Mouse (Mus musculus) activated CD4-positive, CD25-positive, alpha-beta regulatory T cell, adult 4 months (primary cell): ENCODE data around the gene Olfr1253. TPM values are rescaled to one million over a fixed set of nuclear protein-coding genes. Genes with fewer than 3 reads are reported as not detected.

Experiments used
- ATAC-seq: one replicate; pipeline ENCODE4 v1.8.0; 2017
- polyA plus RNA-seq, 2 experiments: library from polyadenylated mRNA; unstranded; fragments of 100-300 nt; shearing (Covaris generic); gene quantifications; one replicate each; pipeline ENCODE4 v1.2.1; 2017

Olfr1253 gene
- not detected for polyA plus RNA-seq

DNA sequence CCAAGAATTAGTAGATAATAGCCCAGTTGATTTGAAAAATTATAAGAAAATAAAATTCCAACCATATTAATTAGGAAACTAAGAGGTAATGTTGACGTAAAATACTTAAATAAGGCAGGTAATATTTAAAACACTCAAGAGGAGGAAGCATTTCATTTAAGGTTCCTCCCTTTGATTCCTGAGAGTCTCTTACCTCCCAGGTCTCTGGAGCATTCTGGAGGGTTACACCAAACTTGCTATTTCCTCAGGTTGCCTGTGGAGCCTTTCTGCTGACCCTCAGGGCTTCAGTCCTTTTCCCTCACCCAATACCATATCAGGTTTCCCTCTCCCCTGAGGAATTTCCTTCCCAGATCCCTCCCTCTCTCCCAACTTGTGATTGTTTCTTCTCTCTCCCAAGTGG is at the start of gene Olfr1253:
Olfr1253 (minus strand) TSS at position 101 of the 400 bp plus-strand sequence.
- no peak for ATAC-seq

DNA sequence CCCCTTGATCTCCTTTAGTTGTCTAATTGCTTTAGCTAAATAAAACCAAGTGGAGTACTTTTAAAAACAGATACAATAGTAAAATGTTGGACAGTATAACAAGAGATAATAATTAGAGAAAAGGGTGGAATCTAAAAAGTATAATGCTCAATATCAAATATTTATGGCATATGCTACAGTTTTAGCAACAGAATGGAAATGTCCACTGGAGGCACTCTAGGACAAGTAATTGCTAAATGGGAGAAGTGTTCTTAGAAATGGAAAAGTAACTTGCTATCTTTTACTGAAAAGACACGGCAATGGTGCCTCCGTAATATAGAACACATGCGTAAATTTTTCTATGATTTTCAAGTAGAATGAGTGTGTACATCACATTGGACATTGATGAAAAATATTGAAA is 42.7 kb upstream of the Olfr1253 start:
- no peak for ATAC-seq

DNA sequence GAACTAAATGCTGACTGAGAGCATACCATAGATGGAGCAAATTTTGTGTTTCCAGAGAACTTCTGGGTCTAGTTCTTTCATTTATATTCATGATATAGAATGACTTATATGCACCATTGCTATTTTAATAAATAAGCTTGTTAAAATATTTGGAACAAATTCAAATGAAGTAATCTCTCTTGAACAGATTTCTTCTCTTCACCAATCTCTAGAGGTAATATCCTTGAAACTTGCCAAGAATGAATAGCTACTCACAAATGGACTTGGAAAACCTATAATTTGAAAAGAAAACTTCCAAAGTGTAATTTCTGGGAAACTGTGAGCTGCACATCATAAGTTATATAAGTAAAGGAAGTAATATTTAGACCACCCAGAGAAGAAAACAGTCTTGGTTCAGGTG is 36.6 kb upstream of the Olfr1253 start, which contains the start of gene Olfr1254:
Olfr1254 (minus strand) TSS at position 101 of the 400 bp plus-strand sequence.
- ATAC-seq = no peak

DNA sequence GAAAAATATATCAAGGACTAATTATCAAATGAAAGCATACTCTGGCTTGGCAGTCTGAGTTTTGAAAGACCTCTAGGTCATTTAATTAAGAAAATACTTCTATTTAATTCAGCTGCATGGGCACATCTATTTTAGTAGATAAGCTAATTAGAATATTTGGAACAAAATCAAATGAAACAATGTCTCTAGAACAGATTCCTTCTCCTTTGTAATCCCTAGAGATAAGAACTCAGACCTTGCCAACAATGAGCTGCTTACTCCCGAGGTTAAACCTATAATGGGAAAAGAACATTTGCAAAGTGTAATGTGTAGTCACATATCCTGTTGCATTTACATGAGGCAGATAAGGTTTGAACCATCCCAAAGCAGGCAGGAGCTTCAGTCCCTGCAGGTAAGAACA is 32.0 kb downstream of the Olfr1253 start, which contains the start of gene Olfr1252:
Olfr1252 (minus strand) TSS at position 101 of the 400 bp plus-strand sequence.
- no peak for ATAC-seq

Other genes with a start within 250 kb of the Olfr1253 start
- gene Olfr1243, start 225.6 kb downstream of the Olfr1253 start, polyA plus RNA-seq = not detected
- gene Olfr1245, start 178.6 kb downstream of the Olfr1253 start, polyA plus RNA-seq = not detected
- gene Olfr1246, start 163.9 kb downstream of the Olfr1253 start, polyA plus RNA-seq = not detected
- under 1 TPM in 1 of 2 experiments, not detected in 1; 0.18 TPM for gene Olfr1247, start 143.0 kb downstream of the Olfr1253 start, polyA plus RNA-seq
- not detected for gene Olfr1248, start 138.8 kb downstream of the Olfr1253 start, polyA plus RNA-seq
- not detected for gene Olfr1249, start 122.1 kb downstream of the Olfr1253 start, polyA plus RNA-seq
- gene Olfr1250, start 95.6 kb downstream of the Olfr1253 start, polyA plus RNA-seq = not detected
- gene Olfr1251, start 85.2 kb downstream of the Olfr1253 start, polyA plus RNA-seq = not detected
- gene Olfr1252, start 32.1 kb downstream of the Olfr1253 start, polyA plus RNA-seq = not detected
- not detected for gene Olfr1254, start 36.5 kb upstream of the Olfr1253 start, polyA plus RNA-seq
- not detected for gene Olfr1255, start 55.0 kb upstream of the Olfr1253 start, polyA plus RNA-seq
- not detected for gene Olfr1256, start 84.5 kb upstream of the Olfr1253 start, polyA plus RNA-seq
- not detected for gene Olfr48, start 91.1 kb upstream of the Olfr1253 start, polyA plus RNA-seq
- gene Olfr1257, start 121.3 kb upstream of the Olfr1253 start, polyA plus RNA-seq = not detected
- gene Olfr1258, start 170.2 kb upstream of the Olfr1253 start, polyA plus RNA-seq = not detected
- not detected for gene Olfr1259, start 191.6 kb upstream of the Olfr1253 start, polyA plus RNA-seq
- not detected for gene Olfr1260, start 217.2 kb upstream of the Olfr1253 start, polyA plus RNA-seq
- not detected for gene Olfr1261, start 234.1 kb upstream of the Olfr1253 start, polyA plus RNA-seq
- not detected for gene Olfr1262, start 243.1 kb upstream of the Olfr1253 start, polyA plus RNA-seq